Mouse (Mus musculus): Measurements from ENCODE around the gene Cd46.

The Cd46 gene

GRCm38 (mm10) chr1:195018089-195018999 is 73.7 kb downstream of the Cd46 start:
- peak; percentile 39 for DNase-seq (ENCODE audit: low spot score)

GRCm38 (mm10) chr1:195017626-195018025 is 74.4 kb downstream of the Cd46 start:
- DNase-seq (ENCODE audit: low spot score), result no peak

- DNase-seq (ENCODE audit: low spot score), result peak; percentile 42
These were observed 75.1 kb downstream of the Cd46 start for GRCm38 (mm10) chr1:195016811-195017501.

- DNase-seq (ENCODE audit: low spot score), result no peak
These were observed 76.8 kb downstream of the Cd46 start for GRCm38 (mm10) chr1:195015281-195015680.

- no peak for DNase-seq (ENCODE audit: low spot score)
These were observed 77.7 kb downstream of the Cd46 start for GRCm38 (mm10) chr1:195014201-195014885.

- no peak for DNase-seq (ENCODE audit: low spot score)
These were observed 79.5 kb downstream of the Cd46 start for GRCm38 (mm10) chr1:195012531-195012930.

GRCm38 (mm10) chr1:195006267-195006666 is 85.8 kb downstream of the Cd46 start:
- no peak for DNase-seq (ENCODE audit: low spot score)

- DNase-seq (ENCODE audit: low spot score), result no peak
These were observed 87.9 kb downstream of the Cd46 start for GRCm38 (mm10) chr1:195004194-195004593.

GRCm38 (mm10) chr1:195003328-195003727 is 88.7 kb downstream of the Cd46 start:
- no peak for DNase-seq (ENCODE audit: low spot score)

- DNase-seq (ENCODE audit: low spot score), result no peak
These were observed 93.7 kb downstream of the Cd46 start for GRCm38 (mm10) chr1:194998396-194998795.

- DNase-seq (ENCODE audit: low spot score), result no peak
These were observed 96.9 kb downstream of the Cd46 start for GRCm38 (mm10) chr1:194995196-194995595.

- no peak for DNase-seq (ENCODE audit: low spot score)
These were observed 97.8 kb downstream of the Cd46 start for GRCm38 (mm10) chr1:194994262-194994661.

GRCm38 (mm10) chr1:194993409-194993988 is 98.5 kb downstream of the Cd46 start:
- no peak for DNase-seq (ENCODE audit: low spot score)

- peak; percentile 23 for DNase-seq (ENCODE audit: low spot score)
These were observed 99.3 kb downstream of the Cd46 start for GRCm38 (mm10) chr1:194992589-194993317.

GRCm38 (mm10) chr1:194991654-194992053 is 100.4 kb downstream of the Cd46 start:
- DNase-seq (ENCODE audit: low spot score), result no peak

GRCm38 (mm10) chr1:194990976-194991375 is 101.1 kb downstream of the Cd46 start:
- DNase-seq (ENCODE audit: low spot score), result no peak

GRCm38 (mm10) chr1:194989024-194989423 is 103.0 kb downstream of the Cd46 start:
- DNase-seq (ENCODE audit: low spot score), result no peak

All from testis, postnatal 14 days (tissue).